Comparison of ENCODE assay signal across 8 mouse cellular contexts in the genomic region with DNA sequence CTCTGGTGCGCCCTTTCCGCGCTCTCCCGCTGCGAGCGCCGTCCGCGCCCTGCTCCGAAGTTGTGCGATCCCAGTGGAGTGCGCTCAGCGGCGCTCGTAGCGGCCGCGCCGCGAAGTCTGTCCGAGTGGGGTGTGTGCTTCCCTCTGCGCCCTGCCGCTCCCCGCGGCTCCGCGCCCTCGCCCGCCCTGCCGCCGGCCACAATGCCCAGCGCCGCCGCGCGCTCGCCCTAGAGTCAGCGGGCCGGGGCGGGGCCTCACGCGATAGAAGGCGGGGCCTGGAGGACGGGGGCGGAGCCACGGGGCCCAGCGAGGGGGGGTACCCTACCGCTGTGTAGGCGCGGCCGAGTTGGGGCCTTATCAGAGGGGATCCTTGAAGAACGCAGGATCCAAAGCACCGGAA. TPM values are rescaled to one million over a fixed set of nuclear protein-coding genes. Genes with fewer than 3 reads are reported as not detected.
A peak's percentile ranks its signal among the peaks of the same experiment; 100 is the strongest.
DNase-seq lines count a peak whose midpoint lies in the region; ATAC-seq and TF ChIP-seq lines count a peak whose summit lies in the region.

TSS of gene Unc5b (minus strand) at position 203 of the 400 bp plus-strand sequence.

- peaks cover 9% of the 10 kb centered on the region; the same call in 1 of the 2 replicates for H3K27me3 ChIP-seq in ES-Bruce4 (ENCODE audit: control insufficient read depth, insufficient read depth, low read length, poor library complexity, severe bottlenecking)
- peaks cover 37% of the 10 kb centered on the region for H3K27me3 ChIP-seq in forebrain, postnatal 0 days (ENCODE audit: insufficient read depth, low read length)
- peaks cover 67% of the 10 kb centered on the region for H3K27me3 ChIP-seq in liver, embryonic 16.5 days (ENCODE audit: control insufficient read depth, insufficient read depth, low read depth, low read length)
- peaks cover 62% of the 10 kb centered on the region for H3K27me3 ChIP-seq in neural tube, embryonic 15.5 days (replicated peaks)

- peak within 1 kb of the TSS; percentile 98 for H3K4me2 ChIP-seq in forebrain, postnatal 0 days (ENCODE audit: low read depth)
- H3K4me2 ChIP-seq in liver, embryonic 16.5 days (ENCODE audit: low read depth, low read length): peak within 1 kb of the TSS; percentile 68
- H3K4me2 ChIP-seq in neural tube, embryonic 15.5 days: peak within 1 kb of the TSS; percentile 99

- H3K4me1 ChIP-seq in ES-Bruce4 (ENCODE audit: control insufficient read depth, insufficient read depth, low read length): peaks cover 5% of the 10 kb centered on the region
- 0 out of 2 replicates have a peak, but pooled peaks cover 19% of the 10 kb centered on the region for H3K4me1 ChIP-seq in forebrain, postnatal 0 days (ENCODE audit: insufficient read depth)
- H3K4me1 ChIP-seq in liver, embryonic 16.5 days (ENCODE audit: control insufficient read depth, low read depth, low read length): no peaks in the 10 kb centered on the region
- peaks cover 58% of the 10 kb centered on the region for H3K4me1 ChIP-seq in neural tube, embryonic 15.5 days

- H3K4me3 ChIP-seq in ES-Bruce4 (ENCODE audit: low read depth, low read length): peak within 1 kb of the TSS; percentile 71
- peak within 1 kb of the TSS; percentile 54 for H3K4me3 ChIP-seq in forebrain, postnatal 0 days (ENCODE audit: low read depth, low read length)
- H3K4me3 ChIP-seq in liver, embryonic 16.5 days (ENCODE audit: low read depth, low read length): peak within 1 kb of the TSS; percentile 54
- peak within 1 kb of the TSS; percentile 64 for H3K4me3 ChIP-seq in neural tube, embryonic 15.5 days (replicated peaks)

- peak; percentile 92 for ATAC-seq in forebrain, postnatal 0 days
- peak; percentile 86 for ATAC-seq in liver, embryonic 16.5 days (ENCODE audit: low read depth)
- ATAC-seq in neural tube, embryonic 15.5 days (ENCODE audit: low FRiP score): peak; percentile 94

- peak within 1 kb of the TSS; percentile 77 for H3K9ac ChIP-seq in ES-Bruce4 (ENCODE audit: low read depth, poor library complexity, severe bottlenecking)
- H3K9ac ChIP-seq in forebrain, postnatal 0 days: peak within 1 kb of the TSS; percentile 53
- peak within 1 kb of the TSS; percentile 29; the same call in 1 of the 2 replicates for H3K9ac ChIP-seq in liver, embryonic 16.5 days (ENCODE audit: low read depth, low read length)
- H3K9ac ChIP-seq in neural tube, embryonic 15.5 days (replicated peaks): peak within 1 kb of the TSS; percentile 64

- H3K36me3 ChIP-seq in ES-Bruce4 (ENCODE audit: control insufficient read depth, insufficient read depth, low read length, poor library complexity, severe bottlenecking): no peaks in the 10 kb centered on the region
- no peaks in the 10 kb centered on the region for H3K36me3 ChIP-seq in forebrain, postnatal 0 days (ENCODE audit: insufficient read depth)
- no peaks in the 10 kb centered on the region for H3K36me3 ChIP-seq in liver, embryonic 16.5 days (ENCODE audit: control insufficient read depth, insufficient read depth)
- no peaks in the 10 kb centered on the region for H3K36me3 ChIP-seq in neural tube, embryonic 15.5 days

- under 1% methylated on average over 35 of the region's 53 CpGs for WGBS in forebrain, postnatal 0 days
- under 1% methylated on average over 52 of the region's 53 CpGs for WGBS in liver, embryonic 16.5 days (ENCODE audit: insufficient replicate concordance)
- WGBS in neural tube, embryonic 15.5 days: under 1% methylated on average over 51 of the region's 53 CpGs

- TF ChIP-seq POLR2A in ES-Bruce4 (IDR thresholded peaks at IDR 0.05; ENCODE audit: insufficient read depth, low read length): peak; percentile 40

- H3K27ac ChIP-seq in ES-Bruce4 (ENCODE audit: insufficient read depth, low read length): no peak within 1 kb of the TSS
- peak within 1 kb of the TSS; percentile 29; the same call in 1 of the 2 replicates for H3K27ac ChIP-seq in forebrain, postnatal 0 days (ENCODE audit: low read depth, low read length)
- no peak within 1 kb of the TSS for H3K27ac ChIP-seq in liver, embryonic 16.5 days (ENCODE audit: low read length)
- peak within 1 kb of the TSS; percentile 61 for H3K27ac ChIP-seq in neural tube, embryonic 15.5 days (replicated peaks)

- TF ChIP-seq EP300 in ES-Bruce4 (IDR thresholded peaks at IDR 0.05; ENCODE audit: insufficient read depth, low read depth, low read length): no peak

- intact Hi-C loops in heart, postnatal 25 days (cut with DNase I): loop anchor here (2.0 kb wide), 1 partner anchor 25 kb away; no protein-coding TSS in a partner anchor

- no peaks in the 10 kb centered on the region for H3K9me3 ChIP-seq in ES-Bruce4 (replicated peaks; ENCODE audit: control insufficient read depth, insufficient read depth, low read length, poor library complexity, severe bottlenecking)
- H3K9me3 ChIP-seq in forebrain, postnatal 0 days (ENCODE audit: low read length): no peaks in the 10 kb centered on the region
- no peaks in the 10 kb centered on the region for H3K9me3 ChIP-seq in liver, embryonic 16.5 days (replicated peaks; ENCODE audit: control insufficient read depth, low read length)
- H3K9me3 ChIP-seq in neural tube, embryonic 15.5 days (replicated peaks): no peaks in the 10 kb centered on the region

- DNase-seq in cerebellum, adult 11-12 months: peak; percentile 92
- peak; percentile 90 for DNase-seq in forebrain, postnatal 0 days
- peak; percentile 93 for DNase-seq in heart, postnatal 25 days (ENCODE audit: low spot score)
- peak; percentile 90 for DNase-seq in layer of hippocampus, adult 11-12 months (ENCODE audit: low spot score)
- peak; percentile 89 for DNase-seq in testis, postnatal 14 days (ENCODE audit: low spot score)

- no peak for TF ChIP-seq CTCF in ES-Bruce4 (IDR thresholded peaks at IDR 0.05; ENCODE audit: low read depth, low read length)
- TF ChIP-seq CTCF in forebrain, postnatal 0 days (IDR thresholded peaks at IDR 0.05; ENCODE audit: low read depth): peak; percentile 62

RNA-seq across cellular contexts. Expression of gene Unc5b, which starts in this region (rescaled TPM):
- 36.7 and 43.2 TPM in 2 replicates for polyA plus RNA-seq in ES-Bruce4 (2011; ENCODE audit: insufficient read depth, insufficient read length, low read depth, missing spikeins)
- 8.5 and 15.9 TPM in 2 replicates for total RNA-seq in forebrain, postnatal 0 days (2014; rRNA removed)
- polyA plus RNA-seq in forebrain, postnatal 0 days (2015; fragmentation: Nextera tagmentation; extraction: Ambion mirVana): 1.1 and 1.6 TPM in 2 replicates
- total RNA-seq in heart, postnatal 25 days (2021): 10 to 100 TPM; 15.2 to 18.4 TPM
- polyA plus RNA-seq in liver, embryonic 16.5 days (2015; fragmentation: Nextera tagmentation; extraction: Ambion mirVana): 0.27 and 0.29 TPM in 2 replicates
- polyA plus RNA-seq in neural tube, embryonic 15.5 days (2015; fragmentation: Nextera tagmentation; extraction: Ambion mirVana): 2.3 and 2.8 TPM in 2 replicates

Comparison
In these comparisons a context has a peak if more than half of its experiments do, and no peak if none do; other contexts are left out.
1. Peak in ATAC-seq, H3K4me3 ChIP-seq, H3K9ac ChIP-seq and H3K4me2 ChIP-seq in liver, embryonic 16.5 days; RNA of the gene not detected or under 1 TPM.
2. H3K27ac ChIP-seq: peak in forebrain, postnatal 0 days (single experiment) and neural tube, embryonic 15.5 days (single experiment); none in ES-Bruce4 (single experiment) and liver, embryonic 16.5 days (single experiment).
3. Peak in every context shown above with its lines, with median percentiles within 50 percentile points of each other: H3K4me3 ChIP-seq, H3K9ac ChIP-seq, DNase-seq, ATAC-seq and H3K4me2 ChIP-seq.